Mouse (Mus musculus) heart, postnatal 10 days (tissue): ENCODE results near the gene Crlf2. TPM values are rescaled to one million over a fixed set of nuclear protein-coding genes. Genes with fewer than 3 reads are reported as not detected.

Experiments used
- DNase-seq, 2 experiments: peaks; one replicate each; pipeline ENCODE4 v3.0.0; 2021
- intact Hi-C: fragments of 180-260 bp; cut with DNase I; formaldehyde crosslinking; loops from one replicate; pipeline ENCODE4 v1.15.1; 2025
- total RNA-seq, 2 experiments: library from RNA; stranded (reverse); gene quantifications; 2 replicates each; pipeline ENCODE4 v1.2.3; 2021

The Crlf2 gene
- 10 to 100 TPM; 15.3 to 17.7 TPM for total RNA-seq

GRCm38 (mm10) chr5:109558404-109559160 is at the start of gene Crlf2:
Gene Crlf2 (minus strand): TSS chr5:109558993.
- DNase-seq = peak; percentile 91 to 92
- intact Hi-C loops = loop anchor here (10.0 kb wide), 1 partner anchor 306 kb away; no protein-coding TSS in a partner anchor

- DNase-seq = peak; percentile 7 to 28
- intact Hi-C loops = loop anchor here (5.0 kb wide), 1 partner anchor 420 kb away; no protein-coding TSS in a partner anchor
Observed at GRCm38 (mm10) chr5:109602585-109602984, 43.8 kb upstream of the Crlf2 start.

GRCm38 (mm10) chr5:109601080-109601479 is 42.3 kb upstream of the Crlf2 start:
- peak; percentile 5 to 19 for DNase-seq
- intact Hi-C loops = loop anchor here (5.0 kb wide), 1 partner anchor 421 kb away; no protein-coding TSS in a partner anchor

- DNase-seq = no peak
- intact Hi-C loops = loop anchor here (5.0 kb wide), 1 partner anchor 92 kb away; no protein-coding TSS in a partner anchor
Observed at GRCm38 (mm10) chr5:109598876-109599275, 40.1 kb upstream of the Crlf2 start.

GRCm38 (mm10) chr5:109596647-109597046 is 37.9 kb upstream of the Crlf2 start:
- intact Hi-C loops = loop anchor here (2.0 to 5.0 kb wide), 2 partner anchors 48 to 89 kb away; no protein-coding TSS in a partner anchor
- DNase-seq = peak in 1 of 2 experiments; percentile 12

- DNase-seq = no peak
- intact Hi-C loops = no loop called here
Observed at GRCm38 (mm10) chr5:109562829-109563228, 4.0 kb upstream of the Crlf2 start.

- DNase-seq = no peak
- intact Hi-C loops = loop anchor here (10.0 kb wide), 1 partner anchor 306 kb away; no protein-coding TSS in a partner anchor
Observed at GRCm38 (mm10) chr5:109559191-109559590, 398 bp upstream of the Crlf2 start.

- no peak for DNase-seq
- intact Hi-C loops = loop anchor here (10.0 kb wide), 1 partner anchor 307 kb away; no protein-coding TSS in a partner anchor
Observed at GRCm38 (mm10) chr5:109558123-109558403, 730 bp downstream of the Crlf2 start.

- DNase-seq = peak; percentile 96 to 97
- intact Hi-C loops = loop anchor here (10.0 kb wide), 1 partner anchor 307 kb away; no protein-coding TSS in a partner anchor
Observed at GRCm38 (mm10) chr5:109557321-109558122, 1.3 kb downstream of the Crlf2 start.

- no peak for DNase-seq
- intact Hi-C loops = loop anchor here (10.0 kb wide), 1 partner anchor 308 kb away; no protein-coding TSS in a partner anchor
Observed at GRCm38 (mm10) chr5:109556591-109557320, 2.0 kb downstream of the Crlf2 start.

- intact Hi-C loops = loop anchor here (10.0 kb wide), 1 partner anchor 309 kb away; no protein-coding TSS in a partner anchor
- peak; percentile 18 to 27 for DNase-seq
Observed at GRCm38 (mm10) chr5:109555676-109556571, 2.9 kb downstream of the Crlf2 start.

GRCm38 (mm10) chr5:109555236-109555675 is 3.5 kb downstream of the Crlf2 start:
- peak in 1 of 2 experiments; percentile 11 for DNase-seq
- intact Hi-C loops = loop anchor here (10.0 kb wide), 1 partner anchor 310 kb away; no protein-coding TSS in a partner anchor

GRCm38 (mm10) chr5:109554091-109555050 is 4.4 kb downstream of the Crlf2 start:
- intact Hi-C loops = loop anchor here (10.0 kb wide), 1 partner anchor 310 kb away; no protein-coding TSS in a partner anchor
- peak in 1 of 2 experiments; percentile 9 for DNase-seq

- peak in 1 of 2 experiments; percentile 11 for DNase-seq
- intact Hi-C loops = loop anchor here (10.0 kb wide), 1 partner anchor 311 kb away; no protein-coding TSS in a partner anchor
Observed at GRCm38 (mm10) chr5:109553160-109553930, 5.4 kb downstream of the Crlf2 start.

GRCm38 (mm10) chr5:109552541-109552940 is 6.3 kb downstream of the Crlf2 start:
- intact Hi-C loops = loop anchor here (10.0 kb wide), 1 partner anchor 312 kb away; no protein-coding TSS in a partner anchor
- DNase-seq = no peak

GRCm38 (mm10) chr5:109552116-109552515 is 6.7 kb downstream of the Crlf2 start:
- DNase-seq = no peak

More at GRCm38 (mm10) chr5:109552116-109552515, 6.7 kb downstream of the Crlf2 start:
- intact Hi-C loops = loop anchor here (10.0 kb wide), 1 partner anchor 313 kb away; no protein-coding TSS in a partner anchor
